Mouse (Mus musculus): Measurements from ENCODE around the gene Gm11549. TPM values are rescaled to one million over a fixed set of nuclear protein-coding genes. Genes with fewer than 3 reads are reported as not detected.

Gene Gm11549
- polyA plus RNA-seq, 1 experiment from 2014 or later: 0.05 TPM

- WGBS: 71% methylated on average over 6 of the region's 6 CpGs
- no peak for ATAC-seq (ENCODE audit: insufficient number of reproducible peaks, low FRiP score, low TSS enrichment, low read depth)
- H3K4me1 ChIP-seq: peaks cover 17% of the 10 kb centered on the region
- no peak overlapping the region for H3K4me3 ChIP-seq (replicated peaks)
- no peak overlapping the region for H3K9ac ChIP-seq
- H3K36me3 ChIP-seq: no peaks in the 10 kb centered on the region
- H3K9me3 ChIP-seq (replicated peaks): no peaks in the 10 kb centered on the region
- no peaks in the 10 kb centered on the region for H3K27me3 ChIP-seq
- H3K4me2 ChIP-seq (replicated peaks): no peak overlapping the region
- no peak overlapping the region for H3K27ac ChIP-seq (replicated peaks)
Measured at GRCm38 (mm10) chr3:36493641-36494283, 27.9 kb downstream of the Gm11549 start.

GRCm38 (mm10) chr3:36492716-36493391 is 28.8 kb downstream of the Gm11549 start:
- Histone ChIP-seq H3K9me3 (replicated peaks) (no peaks in the 10 kb centered on the region), H3K4me1 (peaks cover 17% of the 10 kb centered on the region), H3K4me2 (replicated peaks) (no peak overlapping the region), H3K4me3 (replicated peaks) (no peak overlapping the region), H3K36me3 (no peaks in the 10 kb centered on the region), H3K9ac (no peak overlapping the region), H3K27ac (replicated peaks) (peak overlapping the region; percentile 71; the same call in 1 of the 2 replicates), H3K27me3 (no peaks in the 10 kb centered on the region)
- 58% methylated on average over 9 of the region's 9 CpGs for WGBS
- 0 out of 2 replicates have a peak, but pooled peaks have one; percentile 36 for ATAC-seq (ENCODE audit: insufficient number of reproducible peaks, low FRiP score, low TSS enrichment, low read depth)

- H3K4me3 ChIP-seq (replicated peaks): no peak overlapping the region
- no peak overlapping the region for H3K27ac ChIP-seq (replicated peaks)
- no peaks in the 10 kb centered on the region for H3K9me3 ChIP-seq (replicated peaks)
- no peak for ATAC-seq (ENCODE audit: insufficient number of reproducible peaks, low FRiP score, low TSS enrichment, low read depth)
- 95% methylated on average over 5 of the region's 5 CpGs for WGBS
- peaks cover 16% of the 10 kb centered on the region for H3K4me1 ChIP-seq
- no peaks in the 10 kb centered on the region for H3K27me3 ChIP-seq
- H3K36me3 ChIP-seq: no peaks in the 10 kb centered on the region
- no peak overlapping the region for H3K4me2 ChIP-seq (replicated peaks)
- no peak overlapping the region for H3K9ac ChIP-seq
Measured at GRCm38 (mm10) chr3:36491535-36491934, 30.1 kb downstream of the Gm11549 start.

- 84% methylated on average over 1 of the region's 1 CpGs for WGBS
- no peaks in the 10 kb centered on the region for H3K27me3 ChIP-seq
- H3K4me1 ChIP-seq: peaks cover 9% of the 10 kb centered on the region
- H3K4me2 ChIP-seq (replicated peaks): no peak overlapping the region
- no peak for ATAC-seq (ENCODE audit: insufficient number of reproducible peaks, low FRiP score, low TSS enrichment, low read depth)
- H3K9ac ChIP-seq: no peak overlapping the region
- H3K27ac ChIP-seq (replicated peaks): no peak overlapping the region
- H3K9me3 ChIP-seq (replicated peaks): no peaks in the 10 kb centered on the region
- no peak overlapping the region for H3K4me3 ChIP-seq (replicated peaks)
- H3K36me3 ChIP-seq: no peaks in the 10 kb centered on the region
Measured at GRCm38 (mm10) chr3:36489590-36489910, 32.1 kb downstream of the Gm11549 start.

GRCm38 (mm10) chr3:36488899-36489589 is 32.6 kb downstream of the Gm11549 start:
- Histone ChIP-seq H3K4me2 (replicated peaks) (no peak overlapping the region), H3K27me3 (no peaks in the 10 kb centered on the region), H3K4me3 (replicated peaks) (no peak overlapping the region), H3K36me3 (no peaks in the 10 kb centered on the region), H3K27ac (replicated peaks) (no peak overlapping the region), H3K4me1 (peaks cover 9% of the 10 kb centered on the region), H3K9me3 (replicated peaks) (no peaks in the 10 kb centered on the region), H3K9ac (no peak overlapping the region)
- WGBS: 70% methylated on average over 6 of the region's 6 CpGs
- no peak for ATAC-seq (ENCODE audit: insufficient number of reproducible peaks, low FRiP score, low TSS enrichment, low read depth)

- no peak overlapping the region for H3K4me3 ChIP-seq (replicated peaks)
- 65% methylated on average over 1 of the region's 1 CpGs for WGBS
- H3K9ac ChIP-seq: no peak overlapping the region
- no peaks in the 10 kb centered on the region for H3K27me3 ChIP-seq
- H3K36me3 ChIP-seq: no peaks in the 10 kb centered on the region
- H3K4me1 ChIP-seq: peaks cover 9% of the 10 kb centered on the region
- H3K9me3 ChIP-seq (replicated peaks): no peaks in the 10 kb centered on the region
- no peak overlapping the region for H3K27ac ChIP-seq (replicated peaks)
- no peak for ATAC-seq (ENCODE audit: insufficient number of reproducible peaks, low FRiP score, low TSS enrichment, low read depth)
- no peak overlapping the region for H3K4me2 ChIP-seq (replicated peaks)
Measured at GRCm38 (mm10) chr3:36488367-36488766, 33.2 kb downstream of the Gm11549 start.

- Histone ChIP-seq H3K9me3 (replicated peaks) (no peaks in the 10 kb centered on the region), H3K9ac (no peak overlapping the region), H3K4me3 (replicated peaks) (no peak overlapping the region), H3K4me2 (replicated peaks) (no peak overlapping the region), H3K27me3 (no peaks in the 10 kb centered on the region), H3K27ac (replicated peaks) (no peak overlapping the region), H3K4me1 (peaks cover 11% of the 10 kb centered on the region), H3K36me3 (no peaks in the 10 kb centered on the region)
- 82% methylated on average over 6 of the region's 6 CpGs for WGBS
- ATAC-seq (ENCODE audit: insufficient number of reproducible peaks, low FRiP score, low TSS enrichment, low read depth): no peak
Measured at GRCm38 (mm10) chr3:36486881-36487280, 34.7 kb downstream of the Gm11549 start.

GRCm38 (mm10) chr3:36486176-36486575 is 35.4 kb downstream of the Gm11549 start:
- WGBS: 53% methylated on average over 6 of the region's 6 CpGs
- Histone ChIP-seq H3K36me3 (no peaks in the 10 kb centered on the region), H3K9ac (no peak overlapping the region), H3K4me1 (peaks cover 16% of the 10 kb centered on the region), H3K27ac (replicated peaks) (no peak overlapping the region), H3K9me3 (replicated peaks) (no peaks in the 10 kb centered on the region), H3K27me3 (no peaks in the 10 kb centered on the region), H3K4me3 (replicated peaks) (no peak overlapping the region), H3K4me2 (replicated peaks) (no peak overlapping the region)
- ATAC-seq (ENCODE audit: insufficient number of reproducible peaks, low FRiP score, low TSS enrichment, low read depth): no peak

GRCm38 (mm10) chr3:36484292-36484691 is 37.3 kb downstream of the Gm11549 start:
- Histone ChIP-seq H3K9me3 (replicated peaks) (no peaks in the 10 kb centered on the region), H3K27ac (replicated peaks) (no peak overlapping the region)
- WGBS: 72% methylated on average over 4 of the region's 4 CpGs

GRCm38 (mm10) chr3:36482940-36483339 is 38.7 kb downstream of the Gm11549 start:
- Histone ChIP-seq H3K4me2 (replicated peaks) (no peak overlapping the region), H3K27ac (replicated peaks) (peak overlapping the region; percentile 22; the same call in 1 of the 2 replicates), H3K27me3 (no peaks in the 10 kb centered on the region), H3K9me3 (replicated peaks) (no peaks in the 10 kb centered on the region), H3K4me1 (peaks cover 21% of the 10 kb centered on the region), H3K9ac (no peak overlapping the region), H3K4me3 (replicated peaks) (no peak overlapping the region), H3K36me3 (no peaks in the 10 kb centered on the region)
- ATAC-seq (ENCODE audit: insufficient number of reproducible peaks, low FRiP score, low TSS enrichment, low read depth): no peak
- WGBS: 23% methylated on average over 9 of the region's 9 CpGs

More at GRCm38 (mm10) chr3:36484292-36484691, 37.3 kb downstream of the Gm11549 start:
- Histone ChIP-seq H3K27me3 (no peaks in the 10 kb centered on the region), H3K4me3 (replicated peaks) (no peak overlapping the region), H3K4me2 (replicated peaks) (no peak overlapping the region), H3K36me3 (no peaks in the 10 kb centered on the region), H3K9ac (no peak overlapping the region), H3K4me1 (peaks cover 21% of the 10 kb centered on the region)
- ATAC-seq (ENCODE audit: insufficient number of reproducible peaks, low FRiP score, low TSS enrichment, low read depth): no peak

GRCm38 (mm10) chr3:36481776-36482193 is 39.8 kb downstream of the Gm11549 start:
- H3K27ac ChIP-seq (replicated peaks): peak overlapping the region; percentile 91
- H3K36me3 ChIP-seq: no peaks in the 10 kb centered on the region
- H3K4me2 ChIP-seq (replicated peaks): peak overlapping the region; percentile 33
- no peak overlapping the region for H3K9ac ChIP-seq
- WGBS: 5% methylated on average over 11 of the region's 11 CpGs
- peak; percentile 79 for ATAC-seq (ENCODE audit: insufficient number of reproducible peaks, low FRiP score, low TSS enrichment, low read depth)
- H3K27me3 ChIP-seq: no peaks in the 10 kb centered on the region
- no peak overlapping the region for H3K4me3 ChIP-seq (replicated peaks)
- H3K4me1 ChIP-seq: peaks cover 28% of the 10 kb centered on the region
- no peaks in the 10 kb centered on the region for H3K9me3 ChIP-seq (replicated peaks)
